Mouse (Mus musculus): ENCODE data around the gene Ints6. TPM values are rescaled to one million over a fixed set of nuclear protein-coding genes. Genes with fewer than 3 reads are reported as not detected.

Gene Ints6
- polyA plus RNA-seq, 1 experiment from 2014 or later: 33.4 TPM

GRCm38 (mm10) chr14:62778095-62778494 is 17.1 kb upstream of the Ints6 start:
- no peaks in the 10 kb centered on the region for H3K36me3 ChIP-seq
- no peaks in the 10 kb centered on the region for H3K9me3 ChIP-seq
- H3K27ac ChIP-seq: no peak overlapping the region
- H3K4me1 ChIP-seq (replicated peaks): no peaks in the 10 kb centered on the region
- H3K4me3 ChIP-seq (replicated peaks): no peak overlapping the region
- H3K9ac ChIP-seq (replicated peaks): no peak overlapping the region
- 94% methylated on average over 9 of the region's 9 CpGs for WGBS
- no peaks in the 10 kb centered on the region for H3K27me3 ChIP-seq
- H3K4me2 ChIP-seq: no peak overlapping the region
- ATAC-seq (ENCODE audit: insufficient number of reproducible peaks, insufficient read depth, low FRiP score, low TSS enrichment, low read depth): no peak

DNA sequence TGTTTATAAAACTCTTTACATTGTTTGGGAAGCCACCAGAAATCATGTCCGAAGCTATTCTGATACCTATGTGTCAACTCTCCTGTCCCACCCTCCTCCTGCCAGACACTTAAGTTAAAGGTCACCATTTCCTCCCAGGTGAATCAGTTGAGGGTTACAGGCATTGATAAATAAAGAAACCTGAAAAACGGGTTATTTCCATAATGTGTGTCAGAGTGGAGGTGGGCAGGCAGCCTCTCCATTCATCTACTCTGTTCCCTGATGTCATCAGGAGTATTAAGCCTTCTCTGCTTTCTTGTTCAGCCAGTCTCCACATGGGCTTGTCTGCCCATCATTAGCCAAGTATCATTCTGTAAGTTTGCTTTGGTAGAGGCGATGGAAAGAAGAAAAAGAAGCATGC is 14.1 kb upstream of the Ints6 start:
- Histone ChIP-seq H3K36me3 (no peaks in the 10 kb centered on the region), H3K4me2 (no peak overlapping the region), H3K27ac (no peak overlapping the region), H3K9ac (replicated peaks) (no peak overlapping the region), H3K27me3 (no peaks in the 10 kb centered on the region), H3K4me3 (replicated peaks) (no peak overlapping the region), H3K9me3 (no peaks in the 10 kb centered on the region), H3K4me1 (replicated peaks) (no peaks in the 10 kb centered on the region)
- no peak for ATAC-seq (ENCODE audit: insufficient number of reproducible peaks, insufficient read depth, low FRiP score, low TSS enrichment, low read depth)
- 71% methylated on average over 3 of the region's 3 CpGs for WGBS

DNA sequence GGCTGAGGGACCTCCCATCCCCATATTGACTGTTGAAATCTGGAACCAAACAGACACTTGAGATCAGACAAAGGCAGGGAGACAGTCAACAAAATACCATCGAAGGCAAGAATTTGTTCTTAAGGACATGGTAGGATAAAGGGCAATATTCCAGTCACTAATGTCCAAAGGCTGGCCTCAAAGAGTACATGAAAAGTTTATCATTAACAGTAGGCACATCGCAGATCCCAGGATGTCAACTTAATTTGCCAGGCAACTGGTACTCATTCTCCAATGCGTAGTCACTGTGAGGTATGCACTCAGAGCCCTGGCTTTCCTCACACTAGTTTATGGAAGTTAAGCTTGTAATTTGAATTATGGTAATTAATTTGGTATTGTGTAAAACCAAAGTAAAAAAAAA is 13.3 kb upstream of the Ints6 start:
- 89% methylated on average over 3 of the region's 3 CpGs for WGBS
- no peak overlapping the region for H3K27ac ChIP-seq
- no peaks in the 10 kb centered on the region for H3K27me3 ChIP-seq
- H3K4me3 ChIP-seq (replicated peaks): no peak overlapping the region
- H3K36me3 ChIP-seq: no peaks in the 10 kb centered on the region
- H3K4me2 ChIP-seq: no peak overlapping the region
- ATAC-seq (ENCODE audit: insufficient number of reproducible peaks, insufficient read depth, low FRiP score, low TSS enrichment, low read depth): no peak
- no peak overlapping the region for H3K9ac ChIP-seq (replicated peaks)
- H3K4me1 ChIP-seq (replicated peaks): no peaks in the 10 kb centered on the region
- no peaks in the 10 kb centered on the region for H3K9me3 ChIP-seq

- Histone ChIP-seq H3K36me3 (no peaks in the 10 kb centered on the region), H3K9ac (replicated peaks) (no peak overlapping the region), H3K4me3 (replicated peaks) (no peak overlapping the region), H3K9me3 (no peaks in the 10 kb centered on the region), H3K27ac (no peak overlapping the region), H3K4me2 (no peak overlapping the region), H3K27me3 (no peaks in the 10 kb centered on the region), H3K4me1 (replicated peaks) (no peaks in the 10 kb centered on the region)
- 69% methylated on average over 6 of the region's 6 CpGs for WGBS
- no peak for ATAC-seq (ENCODE audit: insufficient number of reproducible peaks, insufficient read depth, low FRiP score, low TSS enrichment, low read depth)
Observed at GRCm38 (mm10) chr14:62773766-62774165, 12.8 kb upstream of the Ints6 start.

- Histone ChIP-seq H3K4me3 (replicated peaks) (no peak overlapping the region), H3K36me3 (no peaks in the 10 kb centered on the region), H3K4me1 (replicated peaks) (peaks cover 6% of the 10 kb centered on the region), H3K9me3 (no peaks in the 10 kb centered on the region), H3K27ac (no peak overlapping the region), H3K9ac (replicated peaks) (no peak overlapping the region), H3K4me2 (no peak overlapping the region), H3K27me3 (no peaks in the 10 kb centered on the region)
- WGBS: 71% methylated on average over 2 of the region's 2 CpGs
- ATAC-seq (ENCODE audit: insufficient number of reproducible peaks, insufficient read depth, low FRiP score, low TSS enrichment, low read depth): no peak
Observed at GRCm38 (mm10) chr14:62765398-62765797, 4.4 kb upstream of the Ints6 start.

- ATAC-seq (ENCODE audit: insufficient number of reproducible peaks, insufficient read depth, low FRiP score, low TSS enrichment, low read depth): no peak
- Histone ChIP-seq H3K4me3 (replicated peaks) (no peak overlapping the region), H3K4me2 (no peak overlapping the region), H3K27me3 (no peaks in the 10 kb centered on the region), H3K9me3 (no peaks in the 10 kb centered on the region), H3K4me1 (replicated peaks) (peaks cover 6% of the 10 kb centered on the region), H3K36me3 (no peaks in the 10 kb centered on the region), H3K9ac (replicated peaks) (no peak overlapping the region), H3K27ac (no peak overlapping the region)
- 83% methylated on average over 5 of the region's 5 CpGs for WGBS
Observed at GRCm38 (mm10) chr14:62764371-62764770, 3.4 kb upstream of the Ints6 start.

DNA sequence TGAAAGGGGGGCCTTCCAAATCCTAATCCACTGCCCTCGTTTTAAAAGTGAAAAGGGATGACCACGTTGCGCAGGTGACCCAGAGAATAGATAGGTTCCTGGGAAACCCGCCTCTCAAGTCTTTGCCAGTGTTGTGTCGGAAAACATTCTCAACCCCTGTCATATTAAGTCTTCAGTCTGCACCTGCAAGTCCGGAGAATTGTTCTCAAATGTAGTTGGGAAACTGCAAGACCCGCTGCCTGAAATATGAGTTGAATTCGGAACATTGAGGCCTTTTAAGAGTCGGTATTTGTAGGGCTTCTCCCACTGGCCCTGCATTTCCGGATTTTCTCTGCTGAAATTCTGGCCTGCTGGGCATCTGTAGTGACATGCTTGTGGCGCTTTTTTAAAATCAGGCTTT is 974 bp upstream of the Ints6 start:
- Histone ChIP-seq H3K4me1 (replicated peaks) (peaks cover 6% of the 10 kb centered on the region), H3K9me3 (no peaks in the 10 kb centered on the region), H3K27me3 (no peaks in the 10 kb centered on the region), H3K27ac (peak overlapping the region; percentile 96), H3K4me2 (peak overlapping the region; percentile 66), H3K36me3 (peaks cover 8% of the 10 kb centered on the region), H3K4me3 (replicated peaks) (peak overlapping the region; percentile 95), H3K9ac (replicated peaks) (peak overlapping the region; percentile 72)
- no peak for ATAC-seq (ENCODE audit: insufficient number of reproducible peaks, insufficient read depth, low FRiP score, low TSS enrichment, low read depth)
- 4% methylated on average over 11 of the region's 11 CpGs for WGBS

GRCm38 (mm10) chr14:62760321-62761035 is 491 bp downstream of the Ints6 start:
- peak overlapping the region; percentile 98 for H3K9ac ChIP-seq (replicated peaks)
- H3K9me3 ChIP-seq: no peaks in the 10 kb centered on the region
- H3K36me3 ChIP-seq: peaks cover 8% of the 10 kb centered on the region
- H3K4me1 ChIP-seq (replicated peaks): peaks cover 6% of the 10 kb centered on the region
- peak; percentile 30; the same call in 1 of the 2 replicates for ATAC-seq (ENCODE audit: insufficient number of reproducible peaks, insufficient read depth, low FRiP score, low TSS enrichment, low read depth)
- peak overlapping the region; percentile 95 for H3K4me3 ChIP-seq (replicated peaks)
- no peaks in the 10 kb centered on the region for H3K27me3 ChIP-seq
- under 1% methylated on average over 53 of the region's 68 CpGs for WGBS
- H3K27ac ChIP-seq: peak overlapping the region; percentile 99
- H3K4me2 ChIP-seq: peak overlapping the region; percentile 68

- Histone ChIP-seq H3K27ac (peak overlapping the region; percentile 99), H3K36me3 (peaks cover 12% of the 10 kb centered on the region), H3K4me2 (peak overlapping the region; percentile 68), H3K4me3 (replicated peaks) (peak overlapping the region; percentile 95), H3K9me3 (no peaks in the 10 kb centered on the region), H3K9ac (replicated peaks) (peak overlapping the region; percentile 98), H3K4me1 (replicated peaks) (peaks cover 6% of the 10 kb centered on the region), H3K27me3 (no peaks in the 10 kb centered on the region)
- WGBS: under 1% methylated on average over 33 of the region's 38 CpGs
- ATAC-seq (ENCODE audit: insufficient number of reproducible peaks, insufficient read depth, low FRiP score, low TSS enrichment, low read depth): peak; percentile 59
Observed at GRCm38 (mm10) chr14:62759771-62760320, 1.1 kb downstream of the Ints6 start.

GRCm38 (mm10) chr14:62758714-62759113 is 2.3 kb downstream of the Ints6 start:
- no peaks in the 10 kb centered on the region for H3K27me3 ChIP-seq
- H3K4me2 ChIP-seq: no peak overlapping the region
- H3K9ac ChIP-seq (replicated peaks): no peak overlapping the region
- H3K27ac ChIP-seq: no peak overlapping the region
- no peak overlapping the region for H3K4me3 ChIP-seq (replicated peaks)
- H3K4me1 ChIP-seq (replicated peaks): peaks cover 6% of the 10 kb centered on the region
- no peaks in the 10 kb centered on the region for H3K9me3 ChIP-seq
- H3K36me3 ChIP-seq: peaks cover 12% of the 10 kb centered on the region
- no peak for ATAC-seq (ENCODE audit: insufficient number of reproducible peaks, insufficient read depth, low FRiP score, low TSS enrichment, low read depth)
- 91% methylated on average over 5 of the region's 5 CpGs for WGBS

GRCm38 (mm10) chr14:62755095-62755640 is 5.8 kb downstream of the Ints6 start:
- H3K27me3 ChIP-seq: no peaks in the 10 kb centered on the region
- H3K36me3 ChIP-seq: peaks cover 21% of the 10 kb centered on the region
- no peak overlapping the region for H3K27ac ChIP-seq
- H3K4me1 ChIP-seq (replicated peaks): no peaks in the 10 kb centered on the region
- 97% methylated on average over 1 of the region's 1 CpGs for WGBS
- no peaks in the 10 kb centered on the region for H3K9me3 ChIP-seq
- no peak overlapping the region for H3K9ac ChIP-seq (replicated peaks)
- no peak overlapping the region for H3K4me3 ChIP-seq (replicated peaks)
- no peak for ATAC-seq (ENCODE audit: insufficient number of reproducible peaks, insufficient read depth, low FRiP score, low TSS enrichment, low read depth)
- H3K4me2 ChIP-seq: no peak overlapping the region

Measured in limb, embryonic 12.5 days (tissue).